Mouse (Mus musculus) cerebellum, adult (tissue): Measurements from ENCODE around the gene Ep400.

ENCODE experiments used
- ATAC-seq: cut with Nextera tagmentation; 2 replicates; pipeline ENCODE4 v1.9.2; 2017; ENCODE audit warnings: mild to moderate bottlenecking, moderate library complexity, mixed read lengths; ENCODE audit not compliant: insufficient number of reproducible peaks, low FRiP score, low TSS enrichment

Gene Ep400

DNA sequence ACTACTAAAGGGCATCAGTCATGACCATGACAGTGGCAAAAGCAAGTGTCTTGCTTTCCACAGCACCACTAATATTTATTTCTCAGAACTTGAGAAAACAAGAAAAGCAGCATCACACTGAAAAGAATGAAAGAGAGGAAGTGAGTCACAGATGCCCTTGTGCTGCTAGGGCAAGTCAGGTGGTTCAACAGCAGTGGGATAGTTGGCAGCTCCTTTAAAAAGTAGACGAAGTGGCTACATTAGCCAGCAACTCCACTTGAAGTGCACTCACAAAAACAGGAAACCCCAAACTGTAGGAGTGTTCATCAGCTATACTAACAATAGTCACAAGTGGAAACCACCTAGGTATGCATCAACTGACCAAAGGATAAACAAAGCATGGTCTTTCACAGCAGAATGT lies 66.5 kb downstream of the Ep400 start:
- ATAC-seq = no peak

DNA sequence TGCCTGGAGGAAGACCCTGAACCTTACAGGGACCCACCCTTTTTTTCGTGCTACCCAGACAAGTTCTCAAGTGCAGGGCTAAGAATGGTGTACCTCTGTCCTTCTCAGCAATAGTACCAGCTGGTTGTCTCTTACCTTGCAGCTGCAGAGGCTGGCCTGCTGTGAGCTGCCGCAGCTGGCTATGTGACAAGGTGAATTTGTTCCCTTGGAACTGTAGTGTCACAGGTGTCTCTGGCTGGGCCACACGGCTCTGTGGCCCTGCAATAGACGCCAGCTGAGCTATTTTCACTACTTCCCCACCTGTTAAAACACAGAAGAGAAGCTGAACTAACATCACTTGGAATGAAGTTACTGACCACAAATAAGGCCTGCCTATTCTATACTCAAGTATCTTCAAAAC lies 71.9 kb downstream of the Ep400 start:
- no peak for ATAC-seq

DNA sequence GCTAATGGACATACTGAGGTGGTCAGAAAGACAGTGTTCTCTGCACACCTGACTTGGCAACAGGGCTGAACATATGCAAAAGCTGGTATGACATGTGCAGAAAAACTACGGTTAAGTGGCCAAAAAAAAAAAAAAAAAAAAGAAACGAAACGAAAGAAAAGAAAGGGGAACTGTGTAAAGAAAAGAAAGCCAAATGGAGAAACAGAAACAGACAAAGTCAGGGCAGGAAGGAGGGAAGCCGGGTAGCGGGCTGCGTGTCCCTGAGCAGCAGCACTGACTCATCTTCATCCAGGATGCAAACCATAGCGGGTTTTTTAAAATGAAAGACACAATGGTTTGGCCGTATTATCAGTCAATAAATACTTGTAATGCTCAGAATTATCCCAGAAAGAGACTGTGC lies 88.5 kb downstream of the Ep400 start:
- ATAC-seq = no peak

DNA sequence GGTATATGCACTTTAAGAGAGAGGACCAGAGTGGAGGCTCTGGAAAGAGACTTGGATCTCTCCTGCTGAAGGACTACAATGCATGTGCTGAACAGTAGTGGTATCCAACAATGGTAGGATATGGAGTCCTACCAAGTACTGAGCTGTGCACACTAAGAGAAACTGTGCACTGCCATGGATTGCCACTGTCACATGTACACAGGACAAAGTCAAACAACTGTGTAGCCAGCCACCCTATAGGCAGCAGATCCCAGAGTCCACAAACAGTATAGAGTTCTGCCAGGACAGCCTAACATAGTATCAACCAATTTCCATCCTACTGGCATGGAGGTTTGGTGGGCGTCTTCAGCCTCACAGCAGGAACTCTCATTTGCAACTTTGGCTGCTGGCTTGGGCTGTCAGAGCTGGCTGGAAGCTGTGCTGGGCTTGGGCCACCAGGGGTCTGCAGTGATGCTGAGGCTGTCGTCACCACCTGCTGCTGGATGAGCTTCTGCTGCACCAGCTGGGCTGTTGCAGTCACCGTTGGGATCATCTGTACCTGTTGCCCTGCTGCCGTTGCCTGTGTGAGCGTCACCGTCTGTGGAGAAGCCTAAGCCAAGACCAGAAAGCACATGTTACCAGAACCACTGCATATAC lies 104.9 kb downstream of the Ep400 start:
- ATAC-seq = no peak

DNA sequence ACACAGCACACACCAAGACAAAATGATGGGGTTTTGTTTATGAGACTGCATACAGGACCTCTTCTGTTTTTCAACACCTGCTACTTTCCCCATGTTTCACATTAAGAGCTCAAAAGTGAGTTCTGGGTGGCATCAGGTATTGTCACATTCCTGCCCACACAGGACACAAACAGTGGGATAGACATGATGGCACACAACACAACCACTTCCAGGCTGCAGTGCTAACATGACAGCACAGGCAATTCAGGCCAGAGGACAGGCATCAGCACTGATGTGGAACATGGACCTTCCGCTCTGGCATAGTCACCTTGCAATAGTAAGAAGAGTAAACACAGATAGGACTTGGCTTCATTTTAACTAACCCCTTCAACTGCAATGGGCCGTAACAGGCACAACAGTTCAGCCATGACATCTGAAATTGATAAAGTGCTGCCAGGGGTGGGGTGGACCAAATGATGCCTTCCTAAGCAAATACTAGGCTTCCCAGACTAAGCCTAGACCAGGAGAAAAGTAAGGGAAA lies 105.7 kb downstream of the Ep400 start:
- no peak for ATAC-seq

DNA sequence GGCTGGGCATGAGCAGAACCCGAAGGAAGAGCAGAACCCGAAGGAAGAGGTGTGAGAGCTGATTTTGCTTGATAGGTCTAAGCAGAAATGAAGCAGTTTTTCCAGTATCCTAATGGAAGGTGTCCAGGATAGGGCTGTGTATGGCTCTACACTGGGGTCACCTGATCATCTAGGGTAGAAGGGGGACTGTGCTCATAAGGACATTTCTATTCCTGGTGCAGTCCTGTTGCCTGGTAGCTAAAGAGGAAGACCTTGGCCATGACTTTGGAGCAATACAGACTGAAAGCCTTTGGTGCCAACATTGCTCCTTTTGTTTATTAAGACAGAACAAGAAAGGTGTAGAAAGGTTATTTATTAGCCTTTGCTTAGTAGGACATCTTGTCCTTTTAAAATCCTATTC lies 106.5 kb downstream of the Ep400 start:
- ATAC-seq = no peak

DNA sequence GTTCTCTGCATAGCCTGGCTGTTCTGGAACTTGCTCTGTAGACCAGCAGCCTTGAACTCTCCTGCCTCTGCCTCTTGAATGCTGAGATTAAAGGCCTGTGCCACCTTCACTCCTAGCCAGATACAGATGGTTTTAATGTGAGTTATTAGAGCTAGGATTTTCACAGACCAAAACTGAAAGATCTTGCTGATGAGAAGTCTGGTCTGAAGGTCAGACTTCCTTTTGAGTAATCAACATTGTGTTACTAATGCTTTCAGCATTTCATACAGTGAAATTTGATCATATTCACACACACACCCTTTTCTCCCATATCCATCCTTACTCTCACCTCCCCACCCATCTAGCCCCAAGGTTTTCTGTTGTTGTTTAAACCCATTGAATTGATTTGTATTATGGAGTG lies 110.8 kb downstream of the Ep400 start:
- no peak for ATAC-seq

DNA sequence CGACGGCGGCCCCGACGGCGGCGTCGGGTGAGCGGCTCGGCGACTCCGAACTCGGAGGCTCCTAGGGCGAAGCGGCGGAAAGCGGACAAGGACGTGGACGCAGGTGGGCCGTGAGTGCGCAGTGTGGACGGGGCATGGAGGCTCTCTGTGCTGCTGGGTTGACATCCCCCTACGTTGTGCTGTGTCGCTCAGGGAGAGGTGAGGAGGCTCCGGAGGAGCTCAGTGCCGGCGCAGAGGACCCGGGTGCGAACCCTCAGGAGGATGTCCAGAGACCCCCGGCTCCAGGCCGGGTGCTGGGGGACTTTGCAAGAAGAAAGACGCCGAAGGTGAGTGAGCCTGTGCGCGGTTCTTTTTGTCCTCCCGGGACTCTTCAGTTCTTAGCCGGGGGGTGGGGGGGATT lies 116.8 kb downstream of the Ep400 start:
- no peak for ATAC-seq

DNA sequence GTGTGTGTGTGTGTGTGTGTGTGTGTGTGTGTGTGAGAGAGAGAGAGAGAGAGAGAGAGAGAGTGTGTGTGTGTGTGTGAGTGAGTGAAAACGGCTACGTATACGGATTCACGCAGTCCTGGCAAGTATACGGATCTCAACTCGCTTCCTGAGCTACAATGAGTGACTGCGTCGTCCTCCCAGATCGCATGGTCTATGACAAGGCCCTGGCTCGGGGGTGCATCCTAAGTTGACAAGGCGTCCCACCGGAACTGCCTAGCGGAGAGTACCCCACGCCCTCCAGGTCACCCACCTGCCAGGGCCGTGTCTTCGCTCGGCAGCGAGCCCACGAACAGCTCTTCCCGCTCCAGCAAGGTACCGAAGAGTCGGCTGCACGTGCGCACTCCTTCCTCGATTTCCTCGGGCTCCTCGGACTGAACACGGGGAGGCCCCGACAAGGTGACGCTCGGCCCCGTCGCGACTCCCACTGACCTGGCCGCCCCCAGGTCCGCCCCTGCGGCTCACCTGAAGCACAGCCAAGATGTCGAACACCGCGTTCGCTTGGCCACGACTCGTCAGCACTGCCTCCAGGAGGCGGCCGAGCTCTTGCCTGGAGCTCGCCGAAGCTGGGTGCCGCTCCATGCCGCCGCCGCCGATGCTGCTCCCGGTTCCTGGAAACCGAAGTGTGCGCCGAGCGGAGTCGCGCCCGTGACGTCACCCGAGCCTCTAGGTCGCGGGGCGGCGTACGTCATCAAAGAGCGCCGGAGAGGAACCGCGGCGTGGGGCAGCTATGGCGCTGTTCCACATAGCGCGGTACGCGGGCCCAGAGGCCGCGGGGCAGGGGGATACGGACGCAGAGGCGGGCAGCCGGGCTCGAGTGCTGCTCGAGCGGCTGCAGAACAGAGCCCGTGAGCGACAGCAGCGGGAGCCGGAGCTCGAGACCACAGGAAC lies 117.5 kb downstream of the Ep400 start, which contains the start of the genes Noc4l and Ddx51:
TSS of gene Noc4l (minus strand) at position 699 of the 930 bp plus-strand sequence.
TSS of gene Ddx51 (plus strand) at position 733 of the 930 bp plus-strand sequence.
- peak; percentile 58; the same call in 1 of the 2 replicates for ATAC-seq

DNA sequence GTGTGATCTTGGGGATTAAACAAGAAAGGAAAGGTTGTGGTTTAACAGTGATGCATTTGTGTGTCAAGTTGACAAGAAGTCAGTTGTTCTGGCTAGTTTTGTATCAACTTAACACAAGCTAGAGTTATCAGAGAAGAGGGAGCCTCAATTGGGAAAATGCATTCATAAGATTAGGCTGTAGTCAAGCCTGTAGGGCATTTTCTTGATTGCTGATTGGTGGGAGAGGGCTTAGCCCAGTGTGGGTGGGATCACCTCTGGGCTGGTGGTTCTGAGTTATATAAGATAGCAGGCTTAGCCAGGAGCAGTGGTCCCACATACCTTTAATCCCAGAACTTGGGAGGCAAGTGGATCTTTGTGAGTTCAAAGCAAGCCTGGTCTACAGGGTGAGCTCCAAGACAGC lies 124.1 kb downstream of the Ep400 start:
- no peak for ATAC-seq

DNA sequence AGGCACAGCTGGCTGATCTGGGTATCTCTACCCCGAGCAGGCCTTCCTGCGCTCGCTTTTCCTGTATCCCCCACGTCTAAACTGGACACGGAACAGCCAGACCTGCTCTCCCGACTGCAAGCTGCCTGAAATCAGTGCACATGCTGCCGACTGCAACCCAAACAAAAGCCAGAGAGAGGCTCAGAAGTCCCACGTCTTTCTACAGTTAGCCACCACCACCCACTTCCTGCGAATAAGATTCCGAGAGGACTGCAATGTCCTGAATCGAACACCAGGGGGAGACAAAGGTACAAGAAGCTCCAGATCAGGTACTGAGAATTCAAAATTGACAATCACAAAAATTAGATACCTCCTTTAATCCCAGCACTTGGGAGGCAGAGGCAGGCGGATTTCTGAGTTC lies 131.1 kb downstream of the Ep400 start:
- ATAC-seq = no peak

DNA sequence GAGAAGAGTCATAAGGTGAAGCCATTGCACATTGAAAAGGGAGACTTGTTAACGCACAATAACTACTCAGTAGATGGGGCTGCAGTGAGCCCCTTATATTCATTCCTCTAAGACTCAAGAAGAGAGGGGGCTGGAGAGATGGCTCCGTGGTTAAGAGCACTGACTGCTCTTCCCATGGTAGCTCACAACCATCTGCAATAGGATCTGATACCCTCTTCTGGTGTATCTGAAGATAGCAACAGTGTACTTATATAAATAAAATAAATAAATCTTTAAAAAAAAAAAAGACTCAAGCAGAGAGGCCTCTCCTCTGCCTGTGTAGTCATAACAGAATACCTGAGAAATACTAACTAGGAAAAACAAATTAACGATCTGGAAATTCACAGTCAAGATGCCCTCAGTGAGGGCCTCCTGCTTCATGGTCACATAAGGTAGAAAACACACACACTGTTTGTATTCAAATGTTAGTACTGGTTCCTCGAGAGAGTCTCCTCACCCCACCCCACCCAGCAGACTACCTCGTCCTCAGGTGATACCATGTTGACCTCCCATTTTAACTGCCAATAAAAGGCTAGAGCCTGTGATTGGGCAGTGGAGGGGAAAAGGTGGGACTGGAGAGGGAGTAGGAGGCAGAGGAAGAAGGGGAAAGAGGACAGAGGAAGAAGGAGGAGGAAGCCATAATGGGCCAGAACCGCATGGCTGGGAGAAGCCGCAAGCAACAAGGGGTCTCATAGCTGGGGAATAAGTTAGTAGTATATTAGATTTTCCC lies 132.0 kb downstream of the Ep400 start:
- no peak for ATAC-seq

DNA sequence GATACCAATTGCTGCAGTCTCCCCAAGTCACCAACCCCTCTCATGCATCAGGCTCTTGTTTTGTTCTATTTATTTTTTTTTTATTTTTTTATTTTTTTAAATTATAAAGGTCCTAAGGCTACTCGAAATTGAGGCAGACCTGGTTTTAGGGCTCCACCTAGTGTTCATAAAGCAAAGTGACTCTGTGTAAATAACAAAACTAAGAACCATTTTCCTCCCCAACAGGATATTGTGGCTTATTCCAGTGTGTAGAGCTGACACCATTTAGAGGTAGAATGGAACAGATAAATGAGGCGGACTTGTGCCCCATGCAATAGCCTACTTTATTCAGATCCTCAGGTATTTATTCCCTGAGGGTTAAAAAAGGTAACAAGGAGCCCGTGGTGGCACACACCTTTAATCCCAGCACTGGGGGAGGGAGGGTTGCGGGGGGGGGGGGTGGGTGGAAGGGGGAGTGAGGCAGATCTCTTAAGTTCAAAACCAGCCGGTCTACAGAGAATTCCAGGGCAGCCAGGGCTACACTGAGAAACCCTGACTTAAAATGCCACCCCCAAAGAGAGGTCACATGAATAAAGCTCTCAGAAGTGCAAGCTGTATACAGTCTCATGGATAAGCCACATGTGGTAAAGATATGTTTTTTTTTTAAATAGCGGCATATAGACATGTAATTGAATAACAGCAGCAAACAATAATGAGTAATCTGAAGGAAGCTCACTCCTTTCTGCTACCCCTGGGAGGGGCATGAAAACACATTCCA lies 134.4 kb downstream of the Ep400 start:
- no peak for ATAC-seq

DNA sequence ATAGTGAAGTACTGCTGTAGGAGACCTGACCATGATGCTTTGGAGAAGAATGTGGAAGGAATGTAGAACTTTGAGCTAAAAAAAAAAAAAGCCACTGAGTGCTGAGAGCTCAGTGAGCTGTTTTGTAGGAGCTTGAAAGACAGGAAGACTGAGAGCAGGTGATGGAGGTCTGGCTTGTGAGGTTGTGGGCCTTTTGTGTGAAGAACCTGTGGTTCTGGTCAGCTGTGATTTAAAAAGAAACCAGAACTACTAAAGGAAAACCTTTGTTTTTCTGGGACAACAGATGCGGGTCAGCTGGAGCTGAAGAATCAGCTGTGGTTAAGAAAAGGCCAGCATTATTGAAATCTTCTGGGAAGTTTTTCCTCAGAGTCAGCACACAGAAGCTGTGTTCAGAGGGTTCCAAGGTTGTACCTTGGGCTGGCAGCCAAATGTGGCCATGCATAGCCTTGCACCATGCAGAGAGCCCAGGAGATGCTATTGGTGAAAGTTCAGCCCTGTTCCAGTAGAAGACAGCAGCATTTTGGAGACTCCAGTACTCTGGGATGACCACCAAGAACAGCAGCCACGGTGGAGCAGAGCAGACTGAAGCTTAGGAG lies 140.9 kb downstream of the Ep400 start:
- no peak for ATAC-seq

DNA sequence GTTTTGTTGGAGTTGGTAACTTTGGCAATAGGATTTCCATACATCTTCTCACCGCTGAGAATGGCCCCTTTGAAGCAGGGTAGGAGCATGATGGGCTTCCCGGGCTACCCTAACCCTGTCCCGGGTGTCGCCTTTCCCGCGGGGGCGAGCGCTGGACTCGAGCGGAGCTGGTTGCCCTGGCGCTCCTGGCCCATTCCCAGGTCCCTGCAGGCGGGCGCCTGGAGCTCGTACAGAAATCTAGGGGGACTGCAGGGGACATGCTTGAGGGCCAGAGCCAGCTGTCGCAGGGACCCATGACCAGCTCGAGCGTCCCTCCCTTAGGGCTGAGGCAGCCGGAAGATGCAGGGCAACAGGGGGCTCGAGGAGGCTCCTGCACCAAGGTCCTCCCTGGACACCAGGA lies 142.4 kb downstream of the Ep400 start:
- ATAC-seq = no peak

DNA sequence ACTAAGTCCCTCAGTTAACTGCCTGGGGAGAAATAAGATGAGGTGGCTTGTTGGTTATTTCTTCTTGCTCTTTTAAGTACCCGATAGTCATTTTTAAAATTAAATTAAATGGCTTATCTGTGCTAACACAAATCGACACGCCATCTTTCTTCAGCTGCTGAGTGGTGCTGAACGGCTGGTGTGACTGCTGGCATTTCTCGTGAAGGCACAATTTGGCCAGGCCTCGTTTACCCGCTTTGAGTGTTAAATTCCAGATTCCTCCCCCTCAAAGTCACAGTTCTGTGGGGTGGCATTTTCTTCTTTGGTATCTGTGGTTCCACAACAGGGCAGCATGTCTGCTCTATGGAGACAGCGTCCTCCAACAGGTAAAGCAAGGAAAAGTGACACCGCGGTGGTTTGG lies 143.2 kb downstream of the Ep400 start:
- no peak for ATAC-seq

DNA sequence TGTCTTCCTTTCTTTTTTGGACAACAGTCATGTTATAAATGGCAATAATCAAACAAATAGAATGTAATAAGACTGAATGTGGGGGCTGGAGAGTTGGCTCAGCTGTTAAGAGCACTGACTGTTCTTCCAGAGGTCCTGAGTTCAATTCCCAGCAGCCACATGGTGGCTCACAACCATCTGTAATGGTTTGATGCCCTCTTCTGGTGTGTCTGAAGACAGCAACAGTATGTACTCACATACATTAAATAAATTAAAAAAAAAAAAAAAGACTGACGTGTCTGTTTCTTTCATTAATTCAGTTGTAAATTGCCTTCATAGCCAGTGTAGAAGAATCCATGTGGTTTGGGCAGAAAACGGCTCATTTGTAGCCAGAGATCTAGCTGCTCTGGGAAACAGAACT lies 146.2 kb downstream of the Ep400 start:
- no peak for ATAC-seq

DNA sequence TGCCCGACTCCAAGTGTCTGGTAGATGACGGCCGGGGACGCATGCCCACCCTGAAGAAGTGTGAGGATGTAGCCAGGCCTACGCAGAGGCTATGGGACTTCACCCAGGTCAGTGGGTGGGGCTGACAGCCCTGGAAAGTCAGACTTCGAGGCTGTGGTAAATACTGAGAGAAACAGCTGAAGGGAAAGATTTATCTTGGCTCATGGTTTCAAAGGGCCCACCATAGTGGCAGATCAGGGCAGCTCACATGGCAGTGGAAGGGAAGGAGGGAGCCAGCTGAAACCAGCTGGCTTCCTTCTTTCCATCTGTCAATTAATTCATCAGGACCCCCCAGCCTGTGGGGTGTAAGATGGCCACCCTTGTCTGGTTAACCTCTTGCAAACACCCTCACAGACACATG lies 151.3 kb downstream of the Ep400 start:
- no peak for ATAC-seq
